Mouse (Mus musculus) c-Kit-positive CD71-positive TER-119-negative erythroid progenitor cells, embryonic 14.5 days (primary cell): ENCODE data around the gene Btbd35f19.
"Not testable (repeated sequence)": the region's sequence is repeated elsewhere in the genome, so short reads cannot be mapped to it uniquely, and the experiment has no call there.

Source experiments
- DNase-seq: peaks from one replicate; pipeline ENCODE4 v3.0.0-alpha.2; 2013; ENCODE audit warnings: low read depth

Gene Btbd35f19

DNA sequence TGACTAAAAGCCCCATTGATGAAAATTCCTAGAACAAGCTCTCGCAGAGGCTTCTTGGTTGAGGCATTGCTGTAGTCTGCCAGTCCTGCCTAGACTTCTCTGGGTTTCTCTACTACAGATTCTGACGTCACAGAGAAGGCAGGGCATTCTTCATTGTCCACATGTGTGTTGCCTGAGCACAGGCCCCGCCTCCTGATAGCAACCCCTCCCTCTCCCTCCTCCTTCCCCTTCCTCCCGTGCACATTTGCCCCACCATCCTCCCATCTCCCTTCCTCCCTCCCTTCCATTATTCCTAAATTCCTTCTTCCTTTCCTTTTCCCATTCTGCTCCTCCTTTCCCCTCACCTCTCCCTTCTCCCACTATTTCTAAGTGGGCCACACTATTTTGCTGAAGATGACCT, at the start of gene Btbd35f19:
Gene Btbd35f19, minus strand, starts transcription at position 101 of the 400 bp plus-strand sequence.
- not testable (repeated sequence) for DNase-seq

DNA sequence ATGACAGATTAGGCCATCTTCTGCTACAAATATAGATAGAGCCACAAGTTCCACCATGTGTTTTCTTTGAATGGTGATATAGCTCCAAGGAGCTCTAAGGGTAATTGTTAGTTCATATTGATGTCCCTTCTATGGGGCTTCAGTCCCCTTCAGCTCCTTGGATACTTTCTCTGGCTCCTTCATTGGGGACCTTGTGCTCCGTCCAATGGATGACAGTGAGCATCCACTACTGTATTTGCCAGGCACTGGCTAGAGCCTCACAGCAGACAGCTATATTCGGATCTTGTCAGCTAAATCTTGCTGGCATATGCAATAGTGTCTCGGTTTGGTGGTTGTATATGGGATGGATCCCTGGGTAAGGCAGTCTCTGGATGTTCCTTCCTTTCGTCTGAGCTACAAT, 41.8 kb downstream of the Btbd35f19 start:
- not testable (repeated sequence) for DNase-seq

- DNase-seq: not testable (repeated sequence)
Measured at GRCm38 (mm10) chrX:31336154-31336553, 47.6 kb downstream of the Btbd35f19 start, which contains the start of gene Btbd35f26. Btbd35f26 (plus strand) TSS chrX:31336454.
